Mouse (Mus musculus) heart, adult 8-10 months (tissue): ENCODE results near the gene Slc25a3. TPM values are rescaled to one million over a fixed set of nuclear protein-coding genes. Genes with fewer than 3 reads are reported as not detected.

Source experiments
- DNase-seq: peaks from one replicate; pipeline ENCODE4 v3.0.0; 2022; ENCODE audit warnings: low spot score
- total RNA-seq, 4 experiments: library from RNA; stranded (reverse); gene quantifications; 2 replicates each; pipeline ENCODE4 v1.2.4; 2022

Slc25a3 gene
- total RNA-seq, 4 experiments from 2014 or later: 2,608 to 2,760 (median 2,679) TPM

- DNase-seq: no peak
Observed at GRCm38 (mm10) chr10:91142654-91143191, 18.9 kb upstream of the Slc25a3 start.

GRCm38 (mm10) chr10:91141564-91141963 lies 17.7 kb upstream of the Slc25a3 start:
- DNase-seq: peak; percentile 44

GRCm38 (mm10) chr10:91139148-91139766 lies 15.4 kb upstream of the Slc25a3 start:
- no peak for DNase-seq

- DNase-seq: no peak
Observed at GRCm38 (mm10) chr10:91138317-91138716, 14.5 kb upstream of the Slc25a3 start.

GRCm38 (mm10) chr10:91137400-91137799 lies 13.5 kb upstream of the Slc25a3 start:
- DNase-seq: no peak

GRCm38 (mm10) chr10:91135302-91135972 lies 11.6 kb upstream of the Slc25a3 start:
- no peak for DNase-seq

- no peak for DNase-seq
Observed at GRCm38 (mm10) chr10:91131565-91131964, 7.7 kb upstream of the Slc25a3 start.

GRCm38 (mm10) chr10:91130792-91131191 lies 6.9 kb upstream of the Slc25a3 start:
- no peak for DNase-seq

GRCm38 (mm10) chr10:91128551-91129160 lies 4.8 kb upstream of the Slc25a3 start:
- no peak for DNase-seq

- no peak for DNase-seq
Observed at GRCm38 (mm10) chr10:91127395-91127794, 3.5 kb upstream of the Slc25a3 start.

GRCm38 (mm10) chr10:91126618-91127355 lies 2.9 kb upstream of the Slc25a3 start:
- peak; percentile 12 for DNase-seq

GRCm38 (mm10) chr10:91123281-91123827 lies 505 bp downstream of the Slc25a3 start:
- peak; percentile 26 for DNase-seq

GRCm38 (mm10) chr10:91122646-91123045 lies 1.2 kb downstream of the Slc25a3 start:
- DNase-seq: no peak

- no peak for DNase-seq
Observed at GRCm38 (mm10) chr10:91116958-91117357, 6.9 kb downstream of the Slc25a3 start.

- DNase-seq: no peak
Observed at GRCm38 (mm10) chr10:91109841-91110240, 14.0 kb downstream of the Slc25a3 start.

GRCm38 (mm10) chr10:91105981-91106380 lies 17.9 kb downstream of the Slc25a3 start:
- DNase-seq: no peak

GRCm38 (mm10) chr10:91102799-91103590 lies 20.9 kb downstream of the Slc25a3 start:
- DNase-seq: no peak

GRCm38 (mm10) chr10:91101936-91102335 lies 21.9 kb downstream of the Slc25a3 start:
- no peak for DNase-seq

- no peak for DNase-seq
Observed at GRCm38 (mm10) chr10:91100101-91100500, 23.8 kb downstream of the Slc25a3 start.

- no peak for DNase-seq
Observed at GRCm38 (mm10) chr10:91098056-91098455, 25.8 kb downstream of the Slc25a3 start.
